Mouse (Mus musculus): ENCODE data around the gene Ppp1r12b. TPM values are rescaled to one million over a fixed set of nuclear protein-coding genes. Genes with fewer than 3 reads are reported as not detected.

Ppp1r12b gene
- polyA plus RNA-seq, 1 experiment from 2014 or later: 15.1 TPM

GRCm38 (mm10) chr1:134727256-134727655, 228.5 kb downstream of the Ppp1r12b start:
- WGBS: 65% methylated on average over 8 of the region's 8 CpGs
- Histone ChIP-seq H3K27me3 (no peaks in the 10 kb centered on the region), H3K9me3 (no peaks in the 10 kb centered on the region), H3K27ac (replicated peaks) (no peak overlapping the region), H3K36me3 (no peaks in the 10 kb centered on the region), H3K4me2 (no peak overlapping the region), H3K9ac (no peak overlapping the region), H3K4me1 (replicated peaks) (peaks cover 8% of the 10 kb centered on the region; the same call in 1 of the 2 replicates), H3K4me3 (no peak overlapping the region)
- no peak for ATAC-seq (ENCODE audit: low FRiP score, low read depth)

GRCm38 (mm10) chr1:134726480-134726879, 229.3 kb downstream of the Ppp1r12b start:
- H3K9me3 ChIP-seq: no peaks in the 10 kb centered on the region
- H3K4me2 ChIP-seq: no peak overlapping the region
- 88% methylated on average over 7 of the region's 7 CpGs for WGBS
- H3K27ac ChIP-seq (replicated peaks): no peak overlapping the region
- ATAC-seq (ENCODE audit: low FRiP score, low read depth): no peak
- peaks cover 8% of the 10 kb centered on the region; the same call in 1 of the 2 replicates for H3K4me1 ChIP-seq (replicated peaks)
- H3K36me3 ChIP-seq: no peaks in the 10 kb centered on the region
- H3K4me3 ChIP-seq: no peak overlapping the region
- H3K9ac ChIP-seq: no peak overlapping the region
- H3K27me3 ChIP-seq: no peaks in the 10 kb centered on the region

- H3K4me3 ChIP-seq: no peak overlapping the region
- no peaks in the 10 kb centered on the region for H3K36me3 ChIP-seq
- H3K9me3 ChIP-seq: no peaks in the 10 kb centered on the region
- H3K27ac ChIP-seq (replicated peaks): no peak overlapping the region
- no peaks in the 10 kb centered on the region for H3K27me3 ChIP-seq
- H3K9ac ChIP-seq: no peak overlapping the region
- H3K4me2 ChIP-seq: no peak overlapping the region
- ATAC-seq (ENCODE audit: low FRiP score, low read depth): no peak
- peaks cover 8% of the 10 kb centered on the region; the same call in 1 of the 2 replicates for H3K4me1 ChIP-seq (replicated peaks)
- 57% methylated on average over 5 of the region's 5 CpGs for WGBS
Measured at GRCm38 (mm10) chr1:134725276-134725675, 230.5 kb downstream of the Ppp1r12b start.

GRCm38 (mm10) chr1:134722891-134723290, 232.9 kb downstream of the Ppp1r12b start:
- Histone ChIP-seq H3K4me2 (no peak overlapping the region), H3K27me3 (no peaks in the 10 kb centered on the region), H3K27ac (replicated peaks) (no peak overlapping the region), H3K4me1 (replicated peaks) (peaks cover 11% of the 10 kb centered on the region), H3K9ac (no peak overlapping the region), H3K36me3 (no peaks in the 10 kb centered on the region), H3K4me3 (no peak overlapping the region), H3K9me3 (no peaks in the 10 kb centered on the region)
- WGBS: 64% methylated on average over 7 of the region's 7 CpGs
- no peak for ATAC-seq (ENCODE audit: low FRiP score, low read depth)

GRCm38 (mm10) chr1:134721486-134721885, 234.3 kb downstream of the Ppp1r12b start:
- Histone ChIP-seq H3K9ac (no peak overlapping the region), H3K4me1 (replicated peaks) (peaks cover 11% of the 10 kb centered on the region), H3K36me3 (no peaks in the 10 kb centered on the region), H3K4me3 (no peak overlapping the region), H3K4me2 (no peak overlapping the region), H3K9me3 (no peaks in the 10 kb centered on the region), H3K27ac (replicated peaks) (no peak overlapping the region), H3K27me3 (no peaks in the 10 kb centered on the region)
- no peak for ATAC-seq (ENCODE audit: low FRiP score, low read depth)
- WGBS: 83% methylated on average over 5 of the region's 5 CpGs

GRCm38 (mm10) chr1:134719718-134720304, 235.9 kb downstream of the Ppp1r12b start:
- WGBS: 54% methylated on average over 12 of the region's 12 CpGs
- H3K36me3 ChIP-seq: no peaks in the 10 kb centered on the region
- H3K27me3 ChIP-seq: no peaks in the 10 kb centered on the region
- no peak overlapping the region for H3K27ac ChIP-seq (replicated peaks)
- peaks cover 11% of the 10 kb centered on the region for H3K4me1 ChIP-seq (replicated peaks)
- H3K4me3 ChIP-seq: no peak overlapping the region
- peak; percentile 57 for ATAC-seq (ENCODE audit: low FRiP score, low read depth)
- H3K4me2 ChIP-seq: no peak overlapping the region
- H3K9me3 ChIP-seq: no peaks in the 10 kb centered on the region
- H3K9ac ChIP-seq: no peak overlapping the region

- ATAC-seq (ENCODE audit: low FRiP score, low read depth): no peak
- no peak overlapping the region for H3K27ac ChIP-seq (replicated peaks)
Measured at GRCm38 (mm10) chr1:134715092-134715491, 240.7 kb downstream of the Ppp1r12b start.

GRCm38 (mm10) chr1:134714166-134714565, 241.6 kb downstream of the Ppp1r12b start:
- Histone ChIP-seq H3K27me3 (peaks cover 13% of the 10 kb centered on the region; the same call in 1 of the 2 replicates), H3K4me1 (replicated peaks) (peaks cover 33% of the 10 kb centered on the region), H3K36me3 (no peaks in the 10 kb centered on the region), H3K27ac (replicated peaks) (no peak overlapping the region), H3K4me3 (no peak overlapping the region), H3K9me3 (no peaks in the 10 kb centered on the region), H3K4me2 (no peak overlapping the region), H3K9ac (no peak overlapping the region)
- 36% methylated on average over 8 of the region's 8 CpGs for WGBS
- ATAC-seq (ENCODE audit: low FRiP score, low read depth): no peak

More at GRCm38 (mm10) chr1:134715092-134715491, 240.7 kb downstream of the Ppp1r12b start:
- Histone ChIP-seq H3K4me2 (no peak overlapping the region), H3K4me1 (replicated peaks) (peaks cover 32% of the 10 kb centered on the region), H3K9me3 (no peaks in the 10 kb centered on the region), H3K27me3 (peaks cover 10% of the 10 kb centered on the region; the same call in 1 of the 2 replicates), H3K9ac (no peak overlapping the region), H3K4me3 (no peak overlapping the region), H3K36me3 (no peaks in the 10 kb centered on the region)
- 45% methylated on average over 5 of the region's 5 CpGs for WGBS

- peak overlapping the region; percentile 6; the same call in 1 of the 2 replicates for H3K4me2 ChIP-seq
- H3K4me1 ChIP-seq (replicated peaks): peaks cover 34% of the 10 kb centered on the region
- H3K9ac ChIP-seq: no peak overlapping the region
- H3K27ac ChIP-seq (replicated peaks): peak overlapping the region; percentile 30; the same call in 1 of the 2 replicates
- 9% methylated on average over 11 of the region's 11 CpGs for WGBS
- H3K9me3 ChIP-seq: no peaks in the 10 kb centered on the region
- H3K36me3 ChIP-seq: no peaks in the 10 kb centered on the region
- peaks cover 13% of the 10 kb centered on the region; the same call in 1 of the 2 replicates for H3K27me3 ChIP-seq
- no peak overlapping the region for H3K4me3 ChIP-seq
- ATAC-seq (ENCODE audit: low FRiP score, low read depth): peak; percentile 21; the same call in 1 of the 2 replicates
Measured at GRCm38 (mm10) chr1:134713421-134713969, 242.2 kb downstream of the Ppp1r12b start.

- H3K27ac ChIP-seq (replicated peaks): no peak overlapping the region
- no peaks in the 10 kb centered on the region for H3K36me3 ChIP-seq
- H3K4me3 ChIP-seq: no peak overlapping the region
- H3K27me3 ChIP-seq: peaks cover 13% of the 10 kb centered on the region; the same call in 1 of the 2 replicates
- H3K9ac ChIP-seq: no peak overlapping the region
- 71% methylated on average over 9 of the region's 9 CpGs for WGBS
- no peaks in the 10 kb centered on the region for H3K9me3 ChIP-seq
- H3K4me2 ChIP-seq: no peak overlapping the region
- no peak for ATAC-seq (ENCODE audit: low FRiP score, low read depth)
- H3K4me1 ChIP-seq (replicated peaks): peaks cover 38% of the 10 kb centered on the region
Measured at GRCm38 (mm10) chr1:134712781-134713299, 242.9 kb downstream of the Ppp1r12b start.

GRCm38 (mm10) chr1:134711653-134712052, 244.1 kb downstream of the Ppp1r12b start:
- peaks cover 38% of the 10 kb centered on the region for H3K4me1 ChIP-seq (replicated peaks)

GRCm38 (mm10) chr1:134711061-134711460, 244.7 kb downstream of the Ppp1r12b start:
- H3K9ac ChIP-seq: no peak overlapping the region
- no peak overlapping the region for H3K27ac ChIP-seq (replicated peaks)
- peaks cover 38% of the 10 kb centered on the region for H3K4me1 ChIP-seq (replicated peaks)
- WGBS: 23% methylated on average over 7 of the region's 7 CpGs
- no peaks in the 10 kb centered on the region for H3K9me3 ChIP-seq
- no peak overlapping the region for H3K4me3 ChIP-seq
- ATAC-seq (ENCODE audit: low FRiP score, low read depth): no peak
- H3K36me3 ChIP-seq: no peaks in the 10 kb centered on the region
- H3K27me3 ChIP-seq: peaks cover 17% of the 10 kb centered on the region; the same call in 1 of the 2 replicates
- H3K4me2 ChIP-seq: peak overlapping the region; percentile 98; the same call in 1 of the 2 replicates

More at GRCm38 (mm10) chr1:134711653-134712052, 244.1 kb downstream of the Ppp1r12b start:
- Histone ChIP-seq H3K36me3 (no peaks in the 10 kb centered on the region), H3K4me3 (no peak overlapping the region), H3K9me3 (no peaks in the 10 kb centered on the region), H3K9ac (no peak overlapping the region), H3K27me3 (peaks cover 13% of the 10 kb centered on the region; the same call in 1 of the 2 replicates), H3K27ac (replicated peaks) (no peak overlapping the region), H3K4me2 (no peak overlapping the region)
- whole genome bisulfite sequencing: 43% methylated on average over 5 of the region's 5 CpGs
- ATAC-seq (ENCODE audit: low FRiP score, low read depth): no peak

Measured in hindbrain, embryonic 15.5 days (tissue).